8 mouse cellular contexts compared by ENCODE assay signal in the genomic region with DNA sequence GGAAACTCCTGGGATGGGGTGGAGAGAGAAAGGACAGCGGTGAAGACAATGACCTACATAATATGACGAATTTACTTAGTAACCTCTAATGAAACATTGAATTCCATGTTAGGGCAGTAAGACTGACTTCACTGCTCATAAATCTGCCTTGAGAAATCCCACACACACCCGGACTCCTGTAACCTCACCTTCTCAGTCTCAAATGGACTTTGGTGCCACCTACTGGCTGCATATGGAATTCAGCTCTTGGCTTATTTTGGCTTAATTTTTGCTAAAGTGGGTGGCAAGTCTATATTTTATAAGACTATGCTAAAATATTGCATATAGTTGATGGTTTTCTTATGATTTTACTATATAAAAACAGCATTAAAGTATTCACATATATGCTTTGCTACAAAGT. TPM values are rescaled to one million over a fixed set of nuclear protein-coding genes. Genes with fewer than 3 reads are reported as not detected.
DNase-seq lines count a peak whose midpoint lies in the region; ATAC-seq and TF ChIP-seq lines count a peak whose summit lies in the region.

No protein-coding gene starts in this region.

- no peak overlapping the region for H3K27ac ChIP-seq in forebrain, postnatal 0 days (ENCODE audit: low read depth, low read length)
- no peak overlapping the region for H3K27ac ChIP-seq in forebrain, embryonic 16.5 days (ENCODE audit: low read length)
- H3K27ac ChIP-seq in spleen, adult 2 months (ENCODE audit: insufficient read depth, low read length) = no peak overlapping the region

- no peak overlapping the region for H3K9ac ChIP-seq in forebrain, postnatal 0 days
- H3K9ac ChIP-seq in forebrain, embryonic 16.5 days (replicated peaks; ENCODE audit: low read depth, low read length) = no peak overlapping the region

- 57% methylated on average over 3 of the region's 3 CpGs for WGBS in forebrain, postnatal 0 days
- 52% methylated on average over 3 of the region's 3 CpGs for WGBS in forebrain, embryonic 16.5 days
- 49% methylated on average over 3 of the region's 3 CpGs for WGBS in spleen, adult 2 months

- TF ChIP-seq CTCF in forebrain, postnatal 0 days (IDR thresholded peaks at IDR 0.05; ENCODE audit: low read depth) = peak; percentile 83
- TF ChIP-seq CTCF in spleen, adult 2 months (IDR thresholded peaks at IDR 0.05; ENCODE audit: extremely low read depth, insufficient read depth, insufficient read length, insufficient replicate concordance) = peak; percentile 49; the same call in 1 of the 2 replicates

- no peaks in the 10 kb centered on the region for H3K36me3 ChIP-seq in forebrain, postnatal 0 days (ENCODE audit: insufficient read depth)
- no peaks in the 10 kb centered on the region for H3K36me3 ChIP-seq in forebrain, embryonic 16.5 days (ENCODE audit: control insufficient read depth, insufficient read depth)
- H3K36me3 ChIP-seq in spleen, adult 2 months (ENCODE audit: control insufficient read depth, insufficient read depth, low read length) = no peaks in the 10 kb centered on the region

- no peaks in the 10 kb centered on the region for H3K9me3 ChIP-seq in forebrain, postnatal 0 days (ENCODE audit: low read length)
- no peaks in the 10 kb centered on the region for H3K9me3 ChIP-seq in forebrain, embryonic 16.5 days (ENCODE audit: control insufficient read depth, low read length)

- H3K4me2 ChIP-seq in forebrain, postnatal 0 days (ENCODE audit: low read depth) = no peak overlapping the region
- H3K4me2 ChIP-seq in forebrain, embryonic 16.5 days (ENCODE audit: low read length) = no peak overlapping the region

- no peaks in the 10 kb centered on the region for H3K4me1 ChIP-seq in forebrain, postnatal 0 days (ENCODE audit: insufficient read depth)
- no peaks in the 10 kb centered on the region for H3K4me1 ChIP-seq in forebrain, embryonic 16.5 days (replicated peaks; ENCODE audit: control insufficient read depth, insufficient read depth, low read length)
- H3K4me1 ChIP-seq in spleen, adult 2 months (ENCODE audit: control insufficient read depth, insufficient read depth, insufficient read length) = no peaks in the 10 kb centered on the region

- ATAC-seq in forebrain, postnatal 0 days = no peak
- no peak for ATAC-seq in forebrain, embryonic 16.5 days

- H3K27me3 ChIP-seq in forebrain, postnatal 0 days (ENCODE audit: insufficient read depth, low read length) = no peaks in the 10 kb centered on the region
- no peaks in the 10 kb centered on the region for H3K27me3 ChIP-seq in forebrain, embryonic 16.5 days (replicated peaks; ENCODE audit: control insufficient read depth, insufficient read depth, low read length)
- H3K27me3 ChIP-seq in spleen, adult 2 months (ENCODE audit: control insufficient read depth, insufficient read depth, low read length) = no peaks in the 10 kb centered on the region

- peak; percentile 73 for DNase-seq in forebrain, postnatal 0 days
- peak; percentile 75 for DNase-seq in 416B (ENCODE audit: low read depth)
- DNase-seq in adrenal gland, postnatal 14 days = peak; percentile 81
- peak; percentile 62 for DNase-seq in embryo, embryonic 9.5 days (ENCODE audit: extremely low spot score)
- DNase-seq in kidney, postnatal 14 days = peak; percentile 74
- DNase-seq in lung, postnatal 36 days = peak; percentile 80
- peak; percentile 33 to 53 for DNase-seq in spleen, adult 2 months (ENCODE audit: low read depth in 1 of 2, low spot score in 2 of 2)

- no peak overlapping the region for H3K4me3 ChIP-seq in forebrain, postnatal 0 days (ENCODE audit: low read depth, low read length)
- no peak overlapping the region for H3K4me3 ChIP-seq in forebrain, embryonic 16.5 days (replicated peaks; ENCODE audit: low read length)
- no peak overlapping the region for H3K4me3 ChIP-seq in spleen, adult 2 months (ENCODE audit: extremely low read depth, insufficient read depth, insufficient read length)

- no peak for TF ChIP-seq POLR2A in spleen, adult 2 months (IDR thresholded peaks at IDR 0.05; ENCODE audit: low read depth, low read length)

RNA-seq across cellular contexts. Expression of gene Ccdc89, which starts 16.4 kb away (rescaled TPM):
- 1.00 and 1.2 TPM in 2 replicates for total RNA-seq in forebrain, postnatal 0 days (2014; rRNA removed)
- 0.67 and 0.74 TPM in 2 replicates for polyA plus RNA-seq in forebrain, postnatal 0 days (2015; fragmentation: Nextera tagmentation; extraction: Ambion mirVana)
- 1.3 and 1.5 TPM in 2 replicates for polyA plus RNA-seq in forebrain, embryonic 16.5 days (2015; fragmentation: Nextera tagmentation; extraction: Ambion mirVana)
- total RNA-seq in adrenal gland, postnatal 14 days (2021) = 0.37 and 0.68 TPM in 2 replicates
- polyA plus RNA-seq in spleen, adult 2 months (2012; rRNA removed) = not detected in 2 replicates

RNA-seq across cellular contexts. Expression of gene Crebzf, which starts 32.6 kb away (rescaled TPM):
- 99.8 and 112 TPM in 2 replicates for total RNA-seq in forebrain, postnatal 0 days (2014; rRNA removed)
- 15.5 and 17.0 TPM in 2 replicates for polyA plus RNA-seq in forebrain, postnatal 0 days (2015; fragmentation: Nextera tagmentation; extraction: Ambion mirVana)
- 29.1 and 31.5 TPM in 2 replicates for polyA plus RNA-seq in forebrain, embryonic 16.5 days (2015; fragmentation: Nextera tagmentation; extraction: Ambion mirVana)
- total RNA-seq in adrenal gland, postnatal 14 days (2021) = 64.3 and 77.7 TPM in 2 replicates
- polyA plus RNA-seq in spleen, adult 2 months (2012; rRNA removed) = 39.4 and 59.1 TPM in 2 replicates

RNA-seq across cellular contexts. Expression of gene Tmem126a, which starts 47.1 kb away (rescaled TPM):
- total RNA-seq in forebrain, postnatal 0 days (2014; rRNA removed) = 67.5 and 75.2 TPM in 2 replicates
- 125 and 144 TPM in 2 replicates for polyA plus RNA-seq in forebrain, postnatal 0 days (2015; fragmentation: Nextera tagmentation; extraction: Ambion mirVana)
- polyA plus RNA-seq in forebrain, embryonic 16.5 days (2015; fragmentation: Nextera tagmentation; extraction: Ambion mirVana) = 109 and 112 TPM in 2 replicates
- total RNA-seq in adrenal gland, postnatal 14 days (2021) = 66.4 and 68.2 TPM in 2 replicates
- 4.2 and 5.2 TPM in 2 replicates for polyA plus RNA-seq in spleen, adult 2 months (2012; rRNA removed)

Comparison
In these comparisons a context has a peak if more than half of its experiments do, and no peak if none do; other contexts are left out.
1. RNA of gene Tmem126a, which starts 47.1 kb away (polyA plus RNA-seq): 125 to 144 TPM in forebrain, postnatal 0 days and 109 to 112 TPM in forebrain, embryonic 16.5 days; 4.2 to 5.2 TPM in spleen, adult 2 months; every median in the first group is over 10 times any median in the second.
2. Peak in every context shown above with its lines, with median percentiles within 50 percentile points of each other: DNase-seq.